Mouse (Mus musculus): Measurements from ENCODE around the gene Abcc1.

Abcc1 gene

GRCm38 (mm10) chr16:14501649-14502360 is 140.4 kb downstream of the Abcc1 start:
- DNase-seq (ENCODE audit: low spot score in 2 of 2), result no peak

- no peak for DNase-seq (ENCODE audit: low spot score in 2 of 2)
Measured at GRCm38 (mm10) chr16:14506461-14506860, 145.1 kb downstream of the Abcc1 start.
